Mouse (Mus musculus) erythroblast, embryonic 14.5 days (primary cell): Measurements from ENCODE around the gene Mpnd.

Experiments
- GATA1 ChIP-seq: IDR thresholded peaks from 2 replicates; pipeline ENCODE4 v1.6.1; 2012; ENCODE audit warnings: low read length, inconsistent platforms, mixed read lengths
- TAL1 ChIP-seq: IDR thresholded peaks from 3 replicates; pipeline ENCODE4 v1.6.1; 2012; ENCODE audit warnings: low read length, inconsistent platforms, mixed read lengths

DNA sequence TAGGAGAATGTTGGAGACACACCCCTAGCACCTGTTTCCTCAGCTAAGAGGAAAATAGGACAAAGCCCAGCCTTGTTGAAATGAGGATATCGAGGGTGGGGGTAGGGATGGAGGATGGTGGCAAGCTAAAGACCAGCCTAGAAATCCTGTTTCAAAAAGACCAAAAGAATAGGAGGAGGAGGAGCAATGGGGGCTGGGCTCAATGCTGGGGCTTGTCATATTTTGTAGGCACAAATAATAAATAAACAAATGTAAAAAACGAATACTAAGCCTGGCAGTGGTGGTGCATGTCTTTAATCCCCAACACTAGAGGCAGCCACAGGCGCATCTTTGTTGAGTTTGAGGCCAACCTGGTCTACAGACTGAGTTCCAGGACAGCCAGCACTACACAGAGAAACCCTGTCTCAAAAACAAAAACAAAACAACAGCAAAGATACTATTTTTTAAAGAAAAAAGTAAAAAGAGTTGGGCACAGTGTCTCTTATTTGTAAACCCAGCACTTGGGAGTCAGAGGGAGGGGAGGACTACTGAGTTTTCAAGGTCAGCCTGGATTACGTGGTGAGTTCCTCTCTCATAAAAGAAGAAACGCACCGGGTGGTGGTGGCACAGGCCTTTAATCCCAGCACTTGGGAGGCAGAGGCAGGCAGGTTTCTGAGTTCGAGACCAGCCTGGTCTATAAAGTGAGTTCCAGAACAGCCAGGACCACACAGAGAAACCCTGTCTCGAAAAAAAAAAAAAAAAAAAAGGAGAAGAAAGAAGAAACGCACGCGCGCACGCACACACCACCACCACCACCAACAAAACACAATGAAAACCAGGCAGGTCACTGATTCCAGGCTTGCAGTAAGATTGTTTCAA, 47.6 kb upstream of the Mpnd start:
- TF ChIP-seq GATA1 (no peak), TAL1 (no peak)
